Mouse (Mus musculus) forebrain, embryonic 16.5 days (tissue): ENCODE results near the gene Akap14. TPM values are rescaled to one million over a fixed set of nuclear protein-coding genes. Genes with fewer than 3 reads are reported as not detected.

Experiments used
- ATAC-seq: fragments of 200-750 bp; cut with Nextera tagmentation; 2 replicates; pipeline ENCODE4 v1.8.0; 2017; ENCODE audit warnings: mild to moderate bottlenecking, moderate library complexity
- H3K27ac ChIP-seq: fragments of 300-500 bp; sonication (generic); 2 replicates; pipeline ENCODE4 v1.5.1; 2014; ENCODE audit warnings: low read length, control low read depth
- H3K27me3 ChIP-seq: fragments of 300-500 bp; sonication (generic); replicated peaks from 2 replicates; pipeline ENCODE4 v1.6.1; 2014; ENCODE audit warnings: low read length; ENCODE audit not compliant: control insufficient read depth, insufficient read depth
- H3K36me3 ChIP-seq: fragments of 300-500 bp; sonication (generic); 2 replicates; pipeline ENCODE4 v1.6.1; 2014; ENCODE audit not compliant: control insufficient read depth, insufficient read depth
- H3K4me1 ChIP-seq: fragments of 300-500 bp; sonication (generic); replicated peaks from 2 replicates; pipeline ENCODE4 v1.6.1; 2014; ENCODE audit warnings: low read length; ENCODE audit not compliant: control insufficient read depth, insufficient read depth
- H3K4me2 ChIP-seq: fragments of 300-500 bp; sonication (generic); 2 replicates; pipeline ENCODE4 v1.6.1; 2014; ENCODE audit warnings: mild to moderate bottlenecking, low read length, control low read depth
- H3K4me3 ChIP-seq: fragments of 300-500 bp; sonication (generic); replicated peaks from 2 replicates; pipeline ENCODE4 v1.5.1; 2014; ENCODE audit warnings: mild to moderate bottlenecking, low read length, control low read depth
- H3K9ac ChIP-seq: fragments of 300-500 bp; sonication (generic); replicated peaks from 2 replicates; pipeline ENCODE4 v1.6.1; 2014; ENCODE audit warnings: low read depth, low read length, control low read depth
- H3K9me3 ChIP-seq: fragments of 300-500 bp; sonication (generic); 2 replicates; pipeline ENCODE4 v1.6.1; 2016; ENCODE audit warnings: low read length; ENCODE audit not compliant: control insufficient read depth
- WGBS: fragments of 180-500 bp; shearing (Covaris S2); extraction: QIAGEN DNeasy Blood & Tissue Kit; methylation state at CpG from one replicate; pipeline ENCODE4 v1.1.7; 2014; 5-methylcytosine and 5-hydroxymethylcytosine counted together
- polyA plus RNA-seq: library from polyadenylated mRNA; unstranded; fragments of >200 nt; fragmentation: Nextera tagmentation; extraction: Ambion mirVana; gene quantifications from 2 replicates; pipeline ENCODE4 v1.2.1, GENCODE M21; 2015

Akap14 gene
- polyA plus RNA-seq, 1 experiment from 2014 or later, result 0.15 TPM

DNA sequence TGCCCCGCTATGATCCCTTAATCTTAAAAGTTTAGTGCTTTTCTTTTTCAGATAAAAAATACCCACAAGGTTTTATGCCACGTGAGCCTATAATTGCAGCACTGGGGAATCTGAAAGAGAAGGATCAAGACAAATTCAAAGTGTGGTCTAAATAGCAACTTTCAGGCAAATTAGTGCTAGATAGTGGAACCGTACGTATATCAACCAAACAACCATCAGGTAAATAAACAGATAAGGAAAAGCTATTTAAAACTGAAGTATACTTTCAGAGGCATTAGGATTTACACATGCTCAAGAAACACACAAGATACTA is 57.8 kb downstream of the Akap14 start:
- 74% methylated on average over 4 of the region's 4 CpGs for WGBS
- Histone ChIP-seq H3K27ac (no peak overlapping the region), H3K4me2 (no peak overlapping the region), H3K4me1 (peaks cover 3% of the 10 kb centered on the region; the same call in 1 of the 2 replicates), H3K36me3 (no peaks in the 10 kb centered on the region), H3K9me3 (no peaks in the 10 kb centered on the region), H3K4me3 (no peak overlapping the region), H3K9ac (no peak overlapping the region), H3K27me3 (no peaks in the 10 kb centered on the region)
- no peak for ATAC-seq

DNA sequence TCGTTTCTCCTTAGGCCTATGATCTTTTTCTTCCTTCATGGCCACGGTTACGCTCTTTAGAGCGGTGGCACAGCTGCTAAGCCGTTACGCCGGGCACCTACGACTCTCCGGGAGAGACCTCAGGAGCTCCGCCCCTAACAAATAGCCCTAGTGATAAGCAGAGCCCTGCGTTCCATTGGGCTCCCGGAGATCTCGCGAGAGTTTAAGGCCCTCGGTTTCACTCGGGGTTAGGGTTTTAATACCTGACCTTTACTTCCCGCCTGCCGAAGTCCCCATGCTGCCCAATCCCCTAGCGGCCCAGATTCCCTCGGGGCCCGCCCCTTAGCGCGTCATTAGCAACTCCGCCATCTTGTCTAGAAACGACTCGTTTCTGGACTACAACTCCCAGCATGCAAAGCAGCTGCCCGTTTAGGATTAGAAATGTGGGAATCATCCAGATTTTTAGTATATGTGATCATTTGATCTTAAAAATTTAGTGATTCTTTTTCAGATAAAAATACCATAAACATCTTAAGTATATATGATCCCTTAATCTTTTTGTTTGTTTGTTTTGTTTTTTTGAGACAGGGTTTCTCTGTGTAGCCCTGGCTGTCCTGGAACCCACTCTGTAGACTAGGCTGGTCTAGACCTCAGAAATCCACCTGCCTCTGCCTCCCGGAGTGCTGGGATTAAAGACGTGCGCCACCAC is 58.3 kb downstream of the Akap14 start, which contains the start of gene Upf3b:
TSS of gene Upf3b (minus strand) at position 130 of the 688 bp plus-strand sequence.
- Histone ChIP-seq H3K9ac (peak within 1 kb of the TSS; percentile 69), H3K27me3 (no peaks in the 10 kb centered on the region), H3K4me3 (peak within 1 kb of the TSS; percentile 70), H3K36me3 (no peaks in the 10 kb centered on the region), H3K9me3 (no peaks in the 10 kb centered on the region), H3K4me2 (peak within 1 kb of the TSS; percentile 60), H3K4me1 (peaks cover 3% of the 10 kb centered on the region; the same call in 1 of the 2 replicates), H3K27ac (peak within 1 kb of the TSS; percentile 88)
- ATAC-seq, result peak; percentile 98
- WGBS, result 18% methylated on average over 29 of the region's 30 CpGs

GRCm38 (mm10) chrX:37109526-37110192 is 59.0 kb downstream of the Akap14 start:
- H3K4me1 ChIP-seq, result peaks cover 3% of the 10 kb centered on the region; the same call in 1 of the 2 replicates
- H3K27me3 ChIP-seq, result no peaks in the 10 kb centered on the region
- 18% methylated on average over 27 of the region's 27 CpGs for WGBS
- no peaks in the 10 kb centered on the region for H3K9me3 ChIP-seq
- peak overlapping the region; percentile 69 for H3K9ac ChIP-seq
- ATAC-seq, result peak; percentile 73
- H3K4me3 ChIP-seq, result peak overlapping the region; percentile 70
- no peaks in the 10 kb centered on the region for H3K36me3 ChIP-seq
- H3K27ac ChIP-seq, result peak overlapping the region; percentile 88
- peak overlapping the region; percentile 60 for H3K4me2 ChIP-seq

- no peak overlapping the region for H3K27ac ChIP-seq
- WGBS, result 79% methylated on average over 2 of the region's 2 CpGs
- no peak overlapping the region for H3K4me2 ChIP-seq
- H3K9me3 ChIP-seq, result no peaks in the 10 kb centered on the region
- no peak overlapping the region for H3K4me3 ChIP-seq
- no peaks in the 10 kb centered on the region for H3K27me3 ChIP-seq
- H3K4me1 ChIP-seq, result no peaks in the 10 kb centered on the region
- H3K9ac ChIP-seq, result no peak overlapping the region
- ATAC-seq, result no peak
- peaks cover 9% of the 10 kb centered on the region for H3K36me3 ChIP-seq
Observed at GRCm38 (mm10) chrX:37103826-37104225, 64.8 kb downstream of the Akap14 start.

Other genes with a start within 250 kb of the Akap14 start
- 60.8 and 62.7 TPM in 2 replicates for gene Sept6, start 177.0 kb downstream of the Akap14 start, polyA plus RNA-seq
- gene Sowahd, start 120.0 kb downstream of the Akap14 start, polyA plus RNA-seq, result not detected in 2 replicates
- 261 and 301 TPM in 2 replicates for gene Rpl39, start 83.4 kb downstream of the Akap14 start, polyA plus RNA-seq
- gene Upf3b, start 58.5 kb downstream of the Akap14 start, polyA plus RNA-seq, result 25.1 and 29.7 TPM in 2 replicates
- 17.4 and 21.3 TPM in 2 replicates for gene Nkap, start 42.0 kb downstream of the Akap14 start, polyA plus RNA-seq
- 384 and 446 TPM in 2 replicates for gene Ndufa1, start 22.3 kb upstream of the Akap14 start, polyA plus RNA-seq
- 15.7 TPM in 2 replicates for gene Rnf113a1, start 22.4 kb upstream of the Akap14 start, polyA plus RNA-seq
- gene Gm9, start 42.2 kb upstream of the Akap14 start, polyA plus RNA-seq, result not detected in 2 replicates
- gene Rhox1, start 53.4 kb upstream of the Akap14 start, polyA plus RNA-seq, result not detected in 2 replicates
- not detected in 2 replicates for gene Rhox2a, start 76.1 kb upstream of the Akap14 start, polyA plus RNA-seq
- gene Rhox3a, start 81.1 kb upstream of the Akap14 start, polyA plus RNA-seq, result not detected in 2 replicates
- gene Rhox4a, start 96.5 kb upstream of the Akap14 start, polyA plus RNA-seq, result not detected in 2 replicates
- not detected in 2 replicates for gene Rhox3a2, start 211.2 kb upstream of the Akap14 start, polyA plus RNA-seq
- not detected in 2 replicates for gene Rhox4a2, start 222.0 kb upstream of the Akap14 start, polyA plus RNA-seq
- not detected in 2 replicates for gene Rhox2b, start 243.2 kb upstream of the Akap14 start, polyA plus RNA-seq